ENCODE assay signal across 35 mouse cellular contexts in the genomic region with DNA sequence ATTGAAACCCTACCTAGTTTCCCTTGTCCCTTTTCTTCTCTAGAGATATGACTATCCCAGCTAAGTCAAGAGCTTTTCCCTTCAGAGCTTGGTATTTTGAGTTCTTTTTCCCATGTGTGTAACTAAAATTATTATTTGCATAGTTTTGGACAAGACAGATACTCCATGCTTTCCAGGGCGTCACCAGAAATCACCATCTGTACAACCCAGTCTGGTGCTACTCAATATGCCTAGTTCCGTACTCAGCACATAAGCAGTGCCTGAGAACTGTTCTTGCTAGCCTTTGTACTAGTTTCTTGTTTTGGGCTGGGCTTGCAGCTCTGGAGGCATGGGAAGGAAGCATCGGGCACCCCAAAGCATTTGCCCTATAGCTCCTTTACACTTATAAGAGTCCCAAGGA. TPM values are rescaled to one million over a fixed set of nuclear protein-coding genes. Genes with fewer than 3 reads are reported as not detected.
A peak's percentile ranks its signal among the peaks of the same experiment; 100 is the strongest.
DNase-seq lines count a peak whose midpoint lies in the region; ATAC-seq and TF ChIP-seq lines count a peak whose summit lies in the region.
"Had no signal": no experiment of that assay in that cellular context is flagged by ENCODE, and none has a peak within 500 bp of the region (broad histone marks: within the 10 kb centered on the region; RNA-seq: fewer than 3 reads in every experiment).

No protein-coding gene starts in this region.

- TF ChIP-seq CTCF in forebrain, postnatal 0 days (IDR thresholded peaks at IDR 0.05; ENCODE audit: low read depth) = no peak

- H3K36me3 ChIP-seq in forebrain, postnatal 0 days (ENCODE audit: insufficient read depth) = no peaks in the 10 kb centered on the region
- H3K36me3 ChIP-seq in forebrain, embryonic 10.5 days (replicated peaks) = no peaks in the 10 kb centered on the region
- H3K36me3 ChIP-seq: embryonic facial prominence, embryonic 10.5 days; embryonic facial prominence, embryonic 13.5 days; hindbrain, embryonic 12.5 days; hindbrain, embryonic 15.5 days had no signal

- WGBS in forebrain, postnatal 0 days = 77% methylated on average over 3 of the region's 3 CpGs
- 97% methylated on average over 3 of the region's 3 CpGs for WGBS in forebrain, embryonic 10.5 days

- peak; percentile 55; the same call in 1 of the 2 replicates for ATAC-seq in forebrain, postnatal 0 days
- ATAC-seq: forebrain, embryonic 13.5 days; Patski had no signal

- H3K4me3 ChIP-seq in forebrain, postnatal 0 days (ENCODE audit: low read depth, low read length) = no peak overlapping the region
- H3K4me3 ChIP-seq in forebrain, embryonic 10.5 days = no peak overlapping the region
- H3K4me3 ChIP-seq: embryonic facial prominence, embryonic 10.5 days; embryonic facial prominence, embryonic 13.5 days; erythroblast, embryonic 14.5 days; forebrain, embryonic 13.5 days; hindbrain, embryonic 12.5 days; hindbrain, embryonic 15.5 days had no signal

- H3K4me2 ChIP-seq in forebrain, postnatal 0 days (ENCODE audit: low read depth) = no peak overlapping the region
- H3K4me2 ChIP-seq: embryonic facial prominence, embryonic 13.5 days; forebrain, embryonic 13.5 days; heart, embryonic 11.5 days; hindbrain, embryonic 12.5 days; hindbrain, embryonic 15.5 days had no signal

- H3K4me1 ChIP-seq in forebrain, postnatal 0 days (ENCODE audit: insufficient read depth) = no peaks in the 10 kb centered on the region
- H3K4me1 ChIP-seq in forebrain, embryonic 10.5 days = no peaks in the 10 kb centered on the region
- H3K4me1 ChIP-seq: embryonic facial prominence, embryonic 10.5 days; embryonic facial prominence, embryonic 13.5 days; forebrain, embryonic 13.5 days; hindbrain, embryonic 12.5 days; hindbrain, embryonic 15.5 days had no signal

- H3K9ac ChIP-seq in forebrain, postnatal 0 days = no peak overlapping the region
- H3K9ac ChIP-seq: embryonic facial prominence, embryonic 13.5 days; forebrain, embryonic 13.5 days; hindbrain, embryonic 12.5 days; hindbrain, embryonic 15.5 days had no signal

- no peak overlapping the region for H3K27ac ChIP-seq in forebrain, postnatal 0 days (ENCODE audit: low read depth, low read length)
- no peak overlapping the region for H3K27ac ChIP-seq in forebrain, embryonic 10.5 days
- H3K27ac ChIP-seq: embryonic facial prominence, embryonic 10.5 days; embryonic facial prominence, embryonic 13.5 days; forebrain, embryonic 13.5 days; hindbrain, embryonic 12.5 days; hindbrain, embryonic 15.5 days had no signal

- H3K27me3 ChIP-seq in forebrain, postnatal 0 days (ENCODE audit: insufficient read depth, low read length) = no peaks in the 10 kb centered on the region
- no peaks in the 10 kb centered on the region for H3K27me3 ChIP-seq in forebrain, embryonic 10.5 days (ENCODE audit: poor library complexity, severe bottlenecking)
- H3K27me3 ChIP-seq: embryonic facial prominence, embryonic 13.5 days; forebrain, embryonic 13.5 days; hindbrain, embryonic 12.5 days; hindbrain, embryonic 15.5 days; Patski had no signal

- no peaks in the 10 kb centered on the region for H3K9me3 ChIP-seq in forebrain, postnatal 0 days (ENCODE audit: low read length)
- H3K9me3 ChIP-seq in forebrain, embryonic 10.5 days = no peaks in the 10 kb centered on the region
- H3K9me3 ChIP-seq: embryonic facial prominence, embryonic 10.5 days; embryonic facial prominence, embryonic 13.5 days; forebrain, embryonic 13.5 days; hindbrain, embryonic 12.5 days; hindbrain, embryonic 15.5 days had no signal

- DNase-seq in forebrain, postnatal 0 days = peak; percentile 33
- DNase-seq in forebrain, embryonic 10.5 days (ENCODE audit: extremely low spot score, low spot score) = no peak
- peak; percentile 71 for DNase-seq in brain, adult 2 months (ENCODE audit: low read depth, low spot score)
- DNase-seq in layer of hippocampus, adult 8-10 months (ENCODE audit: low spot score in 2 of 2) = peak; percentile 62 to 63
- peak; percentile 41 to 42 for DNase-seq in layer of hippocampus, postnatal 36 days
- DNase-seq in kidney, adult 8-10 months = no peak
- DNase-seq in thymus, postnatal 14 days = no peak
- DNase-seq: adrenal gland, postnatal 14 days; cerebellum, adult 11-12 months; cerebellum, adult 8-10 months; cerebellum, postnatal 10 days; cerebellum, postnatal 36 days; embryo, embryonic 11 days; gastrocnemius, postnatal 10 days; gastrocnemius, postnatal 36 days had no signal

RNA-seq across cellular contexts. Expression of gene Capn13, which starts 19.0 kb away (rescaled TPM):
- not detected in 2 replicates for total RNA-seq in forebrain, postnatal 0 days (2014; rRNA removed)
- polyA plus RNA-seq in forebrain, postnatal 0 days (2015; fragmentation: Nextera tagmentation; extraction: Ambion mirVana) = not detected in 2 replicates
- not detected in 2 replicates for polyA plus RNA-seq in forebrain, embryonic 10.5 days (2016; fragmentation: Nextera tagmentation; extraction: Ambion mirVana)
- total RNA-seq in layer of hippocampus, adult 8-10 months (2022) = not detected
- total RNA-seq in layer of hippocampus, postnatal 36 days (2021) = not detected
- total RNA-seq: adrenal gland, adult 18-20 months; adrenal gland, postnatal 14 days; adrenal gland, postnatal 4 days; ES-E14; gastrocnemius, adult 18-20 months; gastrocnemius, postnatal 10 days; gastrocnemius, postnatal 36 days; granulocyte monocyte progenitor cell, adult 5-6 weeks; heart, adult 8-10 months; heart, postnatal 25 days; hematopoietic stem cell, adult 5-6 weeks had no signal
- polyA plus RNA-seq: brain, embryonic 14.5 days; cortical plate, adult 2 months; embryonic facial prominence, embryonic 10.5 days; embryonic facial prominence, embryonic 13.5 days; erythroblast, embryonic 14.5 days; forebrain, embryonic 13.5 days; forebrain, embryonic 16.5 days; heart, embryonic 11.5 days; heart, postnatal 0 days; hindbrain, embryonic 12.5 days; Patski had no signal

Comparison
In these comparisons a context has a peak if more than half of its experiments do, and no peak if none do; other contexts are left out.
1. DNase-seq: peak in forebrain, postnatal 0 days (single experiment), brain, adult 2 months (single experiment), layer of hippocampus, adult 8-10 months (2 of 2) and layer of hippocampus, postnatal 36 days (2 of 2); none in forebrain, embryonic 10.5 days (single experiment), kidney, adult 8-10 months (0 of 2) and thymus, postnatal 14 days (single experiment).